Mouse (Mus musculus) intestine, embryonic 16.5 days (tissue): Measurements from ENCODE around the gene Sox5. TPM values are rescaled to one million over a fixed set of nuclear protein-coding genes. Genes with fewer than 3 reads are reported as not detected.

Source experiments
- ATAC-seq: fragments of 200-750 bp; cut with Nextera tagmentation; 2 replicates; pipeline ENCODE4 v1.8.0; 2017; ENCODE audit warnings: moderate TSS enrichment, moderate library complexity
- H3K27ac ChIP-seq: fragments of 300-500 bp; sonication (generic); 2 replicates; pipeline ENCODE4 v1.5.1; 2014; ENCODE audit warnings: mild to moderate bottlenecking, low read length
- H3K27me3 ChIP-seq: fragments of 300-500 bp; sonication (generic); replicated peaks from 2 replicates; pipeline ENCODE4 v1.6.1; 2014; ENCODE audit warnings: low read length, control low read depth, mixed read lengths; ENCODE audit not compliant: control insufficient read depth, insufficient read depth
- H3K36me3 ChIP-seq: fragments of 300-500 bp; sonication (generic); 2 replicates; pipeline ENCODE4 v1.6.1; 2014; ENCODE audit warnings: low read length, control low read depth; ENCODE audit not compliant: control insufficient read depth, insufficient read depth
- H3K4me1 ChIP-seq: fragments of 300-500 bp; sonication (generic); 2 replicates; pipeline ENCODE4 v1.6.1; 2014; ENCODE audit warnings: low read length, control low read depth, mixed read lengths; ENCODE audit not compliant: control insufficient read depth, insufficient read depth
- H3K4me2 ChIP-seq: fragments of 300-500 bp; sonication (generic); 2 replicates; pipeline ENCODE4 v1.6.1; 2014; ENCODE audit warnings: low read depth, low read length, control low read depth
- H3K4me3 ChIP-seq: fragments of 300-500 bp; sonication (generic); 2 replicates; pipeline ENCODE4 v1.5.1; 2014; ENCODE audit warnings: mild to moderate bottlenecking, low read length
- H3K9ac ChIP-seq: fragments of 300-500 bp; sonication (generic); 2 replicates; pipeline ENCODE4 v1.6.1; 2014; ENCODE audit warnings: low read depth, low read length
- H3K9me3 ChIP-seq: fragments of 300-500 bp; sonication (generic); 2 replicates; pipeline ENCODE4 v1.6.1; 2016; ENCODE audit warnings: low read length, control low read depth; ENCODE audit not compliant: control insufficient read depth
- WGBS: fragments of 180-500 bp; shearing (Covaris S2); extraction: QIAGEN DNeasy Blood & Tissue Kit; methylation state at CpG from one replicate; pipeline ENCODE4 v1.1.7; 2014; 5-methylcytosine and 5-hydroxymethylcytosine counted together
- polyA plus RNA-seq: library from polyadenylated mRNA; unstranded; fragments of >200 nt; fragmentation: Nextera tagmentation; extraction: Ambion mirVana; gene quantifications from 2 replicates; pipeline ENCODE4 v1.2.1, GENCODE M21; 2015

The Sox5 gene
- polyA plus RNA-seq, 1 experiment from 2014 or later, result 14.3 TPM

- Histone ChIP-seq H3K9me3 (no peaks in the 10 kb centered on the region), H3K36me3 (no peaks in the 10 kb centered on the region), H3K27me3 (no peaks in the 10 kb centered on the region), H3K4me2 (no peak overlapping the region), H3K4me3 (no peak overlapping the region), H3K27ac (peak overlapping the region; percentile 60; the same call in 1 of the 2 replicates), H3K4me1 (peaks cover 7% of the 10 kb centered on the region; the same call in 1 of the 2 replicates), H3K9ac (no peak overlapping the region)
- ATAC-seq, result peak; percentile 60; the same call in 1 of the 2 replicates
- WGBS, result 25% methylated on average over 5 of the region's 5 CpGs
Measured at GRCm38 (mm10) chr6:144710816-144711215, 71.0 kb downstream of the Sox5 start.

DNA sequence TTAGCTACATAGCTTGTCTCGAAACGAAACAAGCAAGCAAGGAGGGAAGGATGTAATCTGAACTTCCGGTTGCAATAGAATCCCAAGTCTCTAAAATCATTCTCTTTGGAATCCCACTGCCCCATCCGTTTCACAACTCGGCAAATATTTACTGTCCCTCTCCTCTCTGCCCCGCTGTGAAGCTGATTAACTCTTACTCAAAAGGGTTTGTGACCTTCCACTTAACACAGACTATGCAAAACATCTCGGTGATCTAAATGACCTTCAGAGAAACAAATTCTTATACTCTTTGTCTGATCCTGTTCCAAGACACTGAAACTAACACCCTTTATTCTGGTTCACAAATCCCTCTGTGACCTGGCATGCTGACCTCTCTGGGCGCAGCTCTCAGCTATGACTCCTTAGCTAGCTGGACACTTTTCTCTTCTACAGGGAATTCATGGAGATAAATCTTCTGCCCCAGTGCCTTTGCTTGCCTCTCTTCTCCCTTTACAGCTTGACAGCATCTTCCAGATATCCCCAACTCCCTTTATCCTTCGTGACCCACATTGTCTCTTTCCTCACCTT lies 72.1 kb downstream of the Sox5 start:
- H3K4me3 ChIP-seq, result no peak overlapping the region
- H3K4me2 ChIP-seq, result no peak overlapping the region
- no peak for ATAC-seq
- no peaks in the 10 kb centered on the region for H3K9me3 ChIP-seq
- H3K27ac ChIP-seq, result no peak overlapping the region
- WGBS, result 58% methylated on average over 9 of the region's 9 CpGs
- H3K9ac ChIP-seq, result no peak overlapping the region
- H3K4me1 ChIP-seq, result peaks cover 7% of the 10 kb centered on the region; the same call in 1 of the 2 replicates
- no peaks in the 10 kb centered on the region for H3K27me3 ChIP-seq
- H3K36me3 ChIP-seq, result no peaks in the 10 kb centered on the region

DNA sequence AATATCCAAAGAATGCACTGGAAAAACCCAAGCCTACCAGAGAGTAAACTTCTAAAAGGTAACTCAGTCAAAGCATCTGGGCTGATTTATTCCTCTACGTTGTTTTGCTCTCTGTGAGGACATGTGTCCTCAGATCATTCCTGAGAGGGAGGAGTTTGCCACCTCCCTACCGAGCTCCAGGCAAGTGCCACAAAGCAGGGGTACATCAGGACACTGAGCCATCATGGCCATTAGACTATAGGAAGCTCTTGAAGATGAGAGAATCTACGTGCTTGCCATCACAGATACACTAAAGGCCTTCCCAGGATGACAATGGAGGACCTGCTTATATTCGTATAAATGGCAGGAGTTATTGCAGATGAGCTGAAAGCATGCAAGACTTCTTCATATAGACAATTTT lies 73.4 kb downstream of the Sox5 start:
- ATAC-seq, result no peak
- no peak overlapping the region for H3K4me3 ChIP-seq
- H3K4me1 ChIP-seq, result peaks cover 7% of the 10 kb centered on the region; the same call in 1 of the 2 replicates
- no peaks in the 10 kb centered on the region for H3K27me3 ChIP-seq
- no peaks in the 10 kb centered on the region for H3K36me3 ChIP-seq
- no peak overlapping the region for H3K9ac ChIP-seq
- H3K27ac ChIP-seq, result no peak overlapping the region
- WGBS, result 79% methylated on average over 4 of the region's 4 CpGs
- H3K4me2 ChIP-seq, result no peak overlapping the region
- peaks cover 5% of the 10 kb centered on the region for H3K9me3 ChIP-seq

DNA sequence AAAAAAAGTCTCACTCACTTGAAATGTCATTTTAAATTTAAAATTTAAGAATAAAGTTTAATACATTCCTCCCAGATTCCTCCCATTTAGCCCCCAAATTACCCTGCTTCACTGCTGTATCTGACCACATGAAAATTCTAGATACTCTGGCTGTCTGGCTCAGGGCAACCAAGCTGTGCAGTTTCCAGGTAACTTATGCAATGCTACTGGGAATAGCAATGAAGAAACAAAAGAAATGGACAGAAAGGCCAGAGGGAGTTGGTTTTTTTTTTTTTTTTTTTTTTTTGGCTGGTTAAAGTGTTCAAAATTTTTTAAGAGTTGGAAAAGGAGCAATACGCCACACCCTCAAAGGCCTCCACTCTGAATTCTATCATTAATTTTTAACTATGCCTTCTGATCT lies 73.8 kb downstream of the Sox5 start:
- H3K4me2 ChIP-seq, result no peak overlapping the region
- no peak overlapping the region for H3K4me3 ChIP-seq
- H3K27me3 ChIP-seq, result no peaks in the 10 kb centered on the region
- peaks cover 5% of the 10 kb centered on the region for H3K9me3 ChIP-seq
- H3K9ac ChIP-seq, result no peak overlapping the region
- no peak for ATAC-seq
- H3K4me1 ChIP-seq, result peaks cover 7% of the 10 kb centered on the region; the same call in 1 of the 2 replicates
- no peak overlapping the region for H3K27ac ChIP-seq
- 98% methylated on average over 1 of the region's 1 CpGs for WGBS
- H3K36me3 ChIP-seq, result no peaks in the 10 kb centered on the region

GRCm38 (mm10) chr6:144704962-144705361 lies 76.8 kb downstream of the Sox5 start:
- Histone ChIP-seq H3K4me1 (no peaks in the 10 kb centered on the region), H3K27me3 (no peaks in the 10 kb centered on the region), H3K27ac (no peak overlapping the region), H3K4me3 (no peak overlapping the region), H3K9ac (no peak overlapping the region), H3K4me2 (no peak overlapping the region), H3K9me3 (peaks cover 5% of the 10 kb centered on the region), H3K36me3 (no peaks in the 10 kb centered on the region)
- 64% methylated on average over 5 of the region's 5 CpGs for WGBS
- ATAC-seq, result no peak

DNA sequence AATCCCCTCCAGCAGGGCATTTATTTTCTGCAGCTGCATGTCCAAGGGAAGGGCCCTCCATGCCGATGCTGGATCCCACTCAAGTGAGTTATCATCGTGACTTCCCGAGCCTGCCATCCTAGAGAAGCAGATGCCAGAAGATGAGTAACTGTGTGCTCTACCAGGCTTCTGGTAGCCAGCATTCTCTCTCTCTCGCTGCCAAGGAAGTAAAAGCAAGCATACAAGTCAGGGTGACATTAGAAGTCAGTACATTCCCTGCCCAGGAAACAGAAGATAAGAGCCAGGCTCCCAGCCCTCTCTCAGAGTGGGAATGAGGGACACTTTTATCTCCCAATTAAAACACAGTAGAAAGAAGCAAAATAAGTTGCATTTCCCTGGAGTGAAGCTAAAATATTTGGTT lies 86.1 kb downstream of the Sox5 start:
- no peaks in the 10 kb centered on the region for H3K9me3 ChIP-seq
- no peak overlapping the region for H3K9ac ChIP-seq
- H3K4me1 ChIP-seq, result no peaks in the 10 kb centered on the region
- no peaks in the 10 kb centered on the region for H3K36me3 ChIP-seq
- H3K27me3 ChIP-seq, result no peaks in the 10 kb centered on the region
- no peak overlapping the region for H3K4me2 ChIP-seq
- no peak overlapping the region for H3K4me3 ChIP-seq
- 61% methylated on average over 4 of the region's 4 CpGs for WGBS
- no peak for ATAC-seq
- no peak overlapping the region for H3K27ac ChIP-seq

DNA sequence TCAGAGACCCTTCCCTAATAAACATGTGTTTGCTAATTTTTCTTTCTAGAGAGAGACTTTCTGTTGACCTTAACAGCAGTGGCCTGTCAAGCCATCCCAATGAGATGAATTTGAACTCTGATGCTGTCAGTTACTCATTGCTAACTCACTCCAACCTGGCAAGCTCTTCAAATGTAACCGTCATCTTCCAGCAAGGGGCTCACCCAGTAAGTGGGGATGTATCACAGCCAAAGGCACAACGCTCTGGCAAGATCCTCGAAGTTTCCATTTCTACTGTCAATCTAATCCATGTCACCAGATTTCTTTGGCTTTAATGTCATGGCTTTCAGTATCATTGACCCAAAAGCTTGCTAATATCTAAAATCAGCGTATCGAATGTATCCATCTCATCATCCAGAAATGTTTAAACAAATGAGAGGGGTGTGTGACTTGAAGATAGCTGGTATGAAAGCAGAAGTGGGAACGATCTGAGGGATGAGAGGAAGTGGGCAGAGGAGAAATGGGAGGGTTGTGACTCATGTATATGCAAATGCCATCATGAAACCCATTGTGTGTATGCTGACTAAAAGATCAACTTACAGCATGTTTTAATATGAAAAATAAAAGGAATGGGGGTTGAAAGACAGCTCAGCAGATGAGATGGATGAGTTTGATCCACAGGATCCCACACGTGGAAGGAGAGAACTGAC lies 88.4 kb downstream of the Sox5 start:
- ATAC-seq, result no peak
- H3K4me2 ChIP-seq, result no peak overlapping the region
- WGBS, result 89% methylated on average over 7 of the region's 7 CpGs

DNA sequence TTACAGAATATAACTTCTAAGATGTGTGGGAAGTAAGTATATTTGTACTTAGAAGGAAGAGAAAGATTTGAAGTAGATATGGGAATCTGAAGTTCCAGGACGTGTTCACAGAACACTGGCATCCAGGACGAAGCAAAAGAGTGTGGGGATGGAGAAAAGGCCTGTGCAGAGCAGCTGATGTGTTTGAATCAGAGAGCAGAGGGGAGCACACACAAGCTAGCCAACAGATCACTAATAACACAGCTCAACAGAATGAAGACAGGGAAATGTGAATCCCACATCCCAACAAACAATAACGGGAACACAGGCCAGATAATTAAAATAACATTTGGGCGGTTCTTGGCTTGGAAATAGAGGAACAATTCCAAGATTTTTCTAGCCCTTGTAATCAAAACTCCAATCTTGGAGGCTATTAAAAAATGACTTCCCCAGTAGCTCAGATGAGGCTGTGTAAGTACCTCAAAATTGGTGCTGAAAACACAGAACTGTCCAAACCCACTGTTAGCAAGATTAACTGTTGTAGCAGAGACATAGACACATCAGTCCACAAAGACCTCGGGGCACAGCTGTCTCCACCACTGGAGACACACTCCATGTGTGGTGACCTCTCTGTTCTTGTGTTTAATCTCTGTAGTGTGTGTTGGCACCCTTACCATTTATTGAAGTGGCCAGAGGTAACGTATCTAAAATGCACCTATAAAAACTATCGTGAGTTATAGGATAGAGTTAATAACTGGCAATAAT lies 90.3 kb downstream of the Sox5 start:
- H3K4me3 ChIP-seq, result no peak overlapping the region

More for the DNA sequence above, 88.4 kb downstream of the Sox5 start:
- Histone ChIP-seq H3K27me3 (no peaks in the 10 kb centered on the region), H3K27ac (no peak overlapping the region), H3K9ac (no peak overlapping the region), H3K36me3 (no peaks in the 10 kb centered on the region), H3K4me3 (no peak overlapping the region), H3K9me3 (no peaks in the 10 kb centered on the region), H3K4me1 (no peaks in the 10 kb centered on the region)

GRCm38 (mm10) chr6:144689076-144689475 lies 92.7 kb downstream of the Sox5 start:
- H3K27ac ChIP-seq, result no peak overlapping the region
- WGBS, result 93% methylated on average over 3 of the region's 3 CpGs
- H3K36me3 ChIP-seq, result no peaks in the 10 kb centered on the region
- no peak overlapping the region for H3K4me3 ChIP-seq
- no peaks in the 10 kb centered on the region for H3K4me1 ChIP-seq
- H3K27me3 ChIP-seq, result no peaks in the 10 kb centered on the region
- ATAC-seq, result no peak
- H3K9ac ChIP-seq, result no peak overlapping the region
- no peaks in the 10 kb centered on the region for H3K9me3 ChIP-seq
- H3K4me2 ChIP-seq, result no peak overlapping the region

More for the DNA sequence above, 90.3 kb downstream of the Sox5 start:
- no peaks in the 10 kb centered on the region for H3K36me3 ChIP-seq
- no peak overlapping the region for H3K9ac ChIP-seq
- H3K4me2 ChIP-seq, result no peak overlapping the region
- ATAC-seq, result no peak
- no peaks in the 10 kb centered on the region for H3K9me3 ChIP-seq
- H3K27me3 ChIP-seq, result no peaks in the 10 kb centered on the region
- H3K4me1 ChIP-seq, result no peaks in the 10 kb centered on the region
- 65% methylated on average over 7 of the region's 7 CpGs for WGBS
- H3K27ac ChIP-seq, result no peak overlapping the region
